Mouse (Mus musculus) neural tube, embryonic 15.5 days (tissue): Measurements from ENCODE around the gene Zwilch. TPM values are rescaled to one million over a fixed set of nuclear protein-coding genes. Genes with fewer than 3 reads are reported as not detected.
"Not testable (repeated sequence)": the region's sequence is repeated elsewhere in the genome, so short reads cannot be mapped to it uniquely, and the experiment has no call there.

Experiments
- ATAC-seq: fragments of 200-750 bp; cut with Nextera tagmentation; 2 replicates; pipeline ENCODE4 v1.8.0; 2017; ENCODE audit warnings: mild to moderate bottlenecking, moderate TSS enrichment, moderate library complexity; ENCODE audit not compliant: low FRiP score
- H3K27ac ChIP-seq: fragments of 300-500 bp; sonication (generic); replicated peaks from 2 replicates; pipeline ENCODE4 v1.5.1; 2015; ENCODE audit warnings: mild to moderate bottlenecking, inconsistent platforms
- H3K27me3 ChIP-seq: fragments of 300-500 bp; sonication (generic); replicated peaks from 2 replicates; pipeline ENCODE4 v1.6.1; 2015; ENCODE audit warnings: inconsistent platforms
- H3K36me3 ChIP-seq: fragments of 300-500 bp; sonication (generic); 2 replicates; pipeline ENCODE4 v1.6.1; 2015; ENCODE audit warnings: inconsistent platforms
- H3K4me1 ChIP-seq: fragments of 300-500 bp; sonication (generic); 2 replicates; pipeline ENCODE4 v1.6.1; 2015; ENCODE audit warnings: inconsistent platforms
- H3K4me2 ChIP-seq: fragments of 300-500 bp; sonication (generic); 2 replicates; pipeline ENCODE4 v1.6.1; 2015; ENCODE audit warnings: inconsistent platforms, mild to moderate bottlenecking, moderate library complexity
- H3K4me3 ChIP-seq: fragments of 300-500 bp; sonication (generic); replicated peaks from 2 replicates; pipeline ENCODE4 v1.5.1; 2015; ENCODE audit warnings: mild to moderate bottlenecking, inconsistent platforms
- H3K9ac ChIP-seq: fragments of 300-500 bp; sonication (generic); replicated peaks from 2 replicates; pipeline ENCODE4 v1.6.1; 2015; ENCODE audit warnings: mild to moderate bottlenecking, inconsistent platforms
- H3K9me3 ChIP-seq: fragments of 300-500 bp; sonication (generic); replicated peaks from 2 replicates; pipeline ENCODE4 v1.6.1; 2016; ENCODE audit warnings: inconsistent platforms
- WGBS: fragments of 180-500 bp; shearing (Covaris S2); methylation state at CpG from one replicate; pipeline ENCODE4 v1.1.7; 2015; ENCODE audit warnings: mixed read lengths; 5-methylcytosine and 5-hydroxymethylcytosine counted together
- polyA plus RNA-seq: library from polyadenylated mRNA; unstranded; fragments of >200 nt; fragmentation: Nextera tagmentation; extraction: Ambion mirVana; gene quantifications from 2 replicates; pipeline ENCODE4 v1.2.1, GENCODE M21; 2015

The Zwilch gene
- polyA plus RNA-seq, 1 experiment from 2014 or later: 6.0 TPM

DNA sequence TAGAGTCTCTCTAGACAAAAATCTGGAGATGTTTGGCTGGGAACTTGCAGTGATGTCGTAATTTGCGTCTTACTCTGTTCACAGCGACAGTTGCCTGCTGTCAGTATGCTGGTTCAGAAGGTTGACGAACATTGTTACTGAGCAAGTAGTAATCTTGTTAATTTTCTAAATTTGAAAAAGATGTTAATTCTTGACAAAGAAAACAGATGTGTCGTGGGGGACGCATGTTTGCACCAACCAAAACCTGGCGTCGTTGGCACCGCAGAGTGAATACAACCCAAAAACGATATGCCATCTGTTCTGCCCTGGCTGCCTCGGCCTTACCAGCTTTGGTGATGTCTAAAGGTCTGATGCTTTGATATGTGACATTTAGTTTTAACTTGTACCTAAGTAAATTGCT, 2.5 kb upstream of the Zwilch start:
- H3K27me3 ChIP-seq: no peaks in the 10 kb centered on the region
- no peaks in the 10 kb centered on the region for H3K9me3 ChIP-seq
- 0 out of 2 replicates have a peak overlapping the region, but pooled peaks have one; percentile 91 for H3K4me2 ChIP-seq
- whole genome bisulfite sequencing: 90% methylated on average over 11 of the region's 11 CpGs
- peaks cover 39% of the 10 kb centered on the region for H3K36me3 ChIP-seq
- peaks cover 36% of the 10 kb centered on the region for H3K4me1 ChIP-seq
- H3K9ac ChIP-seq: no peak overlapping the region
- no peak overlapping the region for H3K4me3 ChIP-seq
- no peak overlapping the region for H3K27ac ChIP-seq
- no peak for ATAC-seq

DNA sequence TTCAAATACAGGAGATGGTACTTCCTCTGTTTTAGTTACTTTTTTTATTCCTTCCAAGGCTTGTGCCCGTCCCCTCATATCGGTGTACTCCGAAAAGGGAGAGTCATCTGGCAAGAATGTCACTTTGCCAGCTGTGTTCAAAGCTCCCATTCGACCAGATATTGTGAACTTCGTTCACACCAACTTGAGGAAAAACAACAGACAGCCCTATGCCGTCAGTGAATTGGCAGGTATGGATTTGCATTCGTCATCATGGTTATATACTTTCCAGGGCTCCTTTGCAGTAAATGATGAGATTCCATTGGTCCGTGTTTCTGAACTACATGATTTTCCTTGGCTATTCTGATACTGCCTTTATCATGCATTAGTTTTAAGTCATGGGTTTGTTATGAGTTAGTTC, 1.9 kb upstream of the Zwilch start:
- Histone ChIP-seq H3K4me1 (peaks cover 30% of the 10 kb centered on the region), H3K27ac (no peak overlapping the region), H3K9me3 (no peaks in the 10 kb centered on the region), H3K9ac (0 out of 2 replicates have a peak overlapping the region, but pooled peaks have one; percentile 14), H3K36me3 (peaks cover 39% of the 10 kb centered on the region), H3K4me3 (no peak overlapping the region; the same call in none of the 2 replicates), H3K27me3 (no peaks in the 10 kb centered on the region), H3K4me2 (peak overlapping the region; percentile 91)
- WGBS: 72% methylated on average over 8 of the region's 8 CpGs
- no peak for ATAC-seq

GRCm38 (mm10) chr9:64174341-64174740, 1.4 kb upstream of the Zwilch start:
- H3K36me3 ChIP-seq: peaks cover 39% of the 10 kb centered on the region
- H3K4me1 ChIP-seq: peaks cover 27% of the 10 kb centered on the region
- H3K27ac ChIP-seq: no peak overlapping the region
- no peaks in the 10 kb centered on the region for H3K9me3 ChIP-seq
- peak overlapping the region; percentile 91 for H3K4me2 ChIP-seq
- peak overlapping the region; percentile 98 for H3K4me3 ChIP-seq
- ATAC-seq: no peak
- no peaks in the 10 kb centered on the region for H3K27me3 ChIP-seq
- H3K9ac ChIP-seq: peak overlapping the region; percentile 94

DNA sequence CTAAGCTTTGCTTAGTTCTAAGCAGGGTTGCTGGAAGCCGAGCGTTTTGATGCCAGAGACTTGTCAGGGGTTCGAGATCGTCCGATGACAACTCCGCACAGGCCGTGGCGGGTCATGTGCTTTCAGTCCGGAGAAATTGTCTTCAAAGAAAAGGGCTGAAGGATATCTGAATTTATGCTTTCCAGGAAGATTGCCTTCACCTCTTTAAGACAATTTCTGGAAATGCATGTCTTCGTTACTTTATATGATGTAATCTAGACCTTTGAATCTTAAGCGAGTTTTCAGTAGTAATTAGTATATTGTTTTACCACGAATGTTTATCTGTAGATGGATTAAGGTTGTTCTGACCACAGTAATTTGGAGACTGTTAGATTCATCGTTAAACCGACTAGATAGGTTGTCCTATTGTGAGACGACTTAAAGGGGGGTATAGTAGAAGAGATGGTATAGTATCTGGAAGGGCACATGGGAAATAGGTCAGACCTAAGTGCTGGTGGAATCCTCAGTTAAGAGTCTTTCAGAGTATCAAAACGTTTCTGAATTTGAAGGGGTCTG, 839 bp upstream of the Zwilch start:
- Histone ChIP-seq H3K36me3 (peaks cover 39% of the 10 kb centered on the region), H3K9me3 (no peaks in the 10 kb centered on the region), H3K9ac (peak overlapping the region; percentile 94), H3K4me1 (peaks cover 24% of the 10 kb centered on the region), H3K27ac (peak overlapping the region; percentile 92), H3K27me3 (no peaks in the 10 kb centered on the region), H3K4me2 (peak overlapping the region; percentile 91), H3K4me3 (peak overlapping the region; percentile 98)
- WGBS: under 1% methylated on average over 16 of the region's 16 CpGs
- ATAC-seq: no peak

GRCm38 (mm10) chr9:64172145-64172815, 624 bp downstream of the Zwilch start:
- Histone ChIP-seq H3K4me2 (peak overlapping the region; percentile 91), H3K4me3 (peak overlapping the region; percentile 98), H3K9ac (peak overlapping the region; percentile 94), H3K27me3 (no peaks in the 10 kb centered on the region), H3K4me1 (peaks cover 23% of the 10 kb centered on the region), H3K36me3 (peaks cover 26% of the 10 kb centered on the region), H3K27ac (peak overlapping the region; percentile 92), H3K9me3 (no peaks in the 10 kb centered on the region)
- peak; percentile 33 for ATAC-seq
- 2% methylated on average over 18 of the region's 18 CpGs for WGBS

DNA sequence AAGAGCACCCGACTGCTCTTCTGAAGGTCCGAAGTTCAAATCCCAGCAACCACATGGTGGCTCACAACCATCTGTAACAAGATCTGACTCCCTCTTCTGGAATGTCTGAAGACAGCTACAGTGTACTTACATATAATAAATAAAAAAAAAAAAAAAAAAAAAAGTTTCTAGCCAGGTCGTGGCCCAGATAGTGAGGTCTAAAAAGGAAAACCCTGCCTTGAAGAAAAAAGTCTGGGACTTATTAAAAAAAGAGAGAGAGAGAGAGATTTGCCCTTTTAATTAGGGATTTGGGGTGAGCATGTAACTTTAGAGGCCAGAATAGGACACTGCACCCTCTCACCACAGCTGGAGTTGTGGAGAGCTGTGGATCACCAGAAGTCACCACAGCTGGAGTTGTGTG, 2.9 kb downstream of the Zwilch start:
- not testable (repeated sequence) for H3K27me3 ChIP-seq, H3K9ac ChIP-seq, H3K4me2 ChIP-seq, ATAC-seq, H3K9me3 ChIP-seq, H3K27ac ChIP-seq, H3K4me3 ChIP-seq, H3K36me3 ChIP-seq
- 98% methylated on average over 3 of the region's 3 CpGs for WGBS
- peaks cover 19% of the 10 kb centered on the region for H3K4me1 ChIP-seq

GRCm38 (mm10) chr9:64160471-64160870, 12.4 kb downstream of the Zwilch start:
- 94% methylated on average over 5 of the region's 5 CpGs for WGBS
- H3K4me1 ChIP-seq: no peaks in the 10 kb centered on the region
- ATAC-seq: no peak
- H3K9me3 ChIP-seq: no peaks in the 10 kb centered on the region
- no peak overlapping the region for H3K4me2 ChIP-seq
- H3K27me3 ChIP-seq: no peaks in the 10 kb centered on the region
- H3K36me3 ChIP-seq: no peaks in the 10 kb centered on the region
- no peak overlapping the region for H3K4me3 ChIP-seq
- no peak overlapping the region for H3K27ac ChIP-seq
- H3K9ac ChIP-seq: no peak overlapping the region

DNA sequence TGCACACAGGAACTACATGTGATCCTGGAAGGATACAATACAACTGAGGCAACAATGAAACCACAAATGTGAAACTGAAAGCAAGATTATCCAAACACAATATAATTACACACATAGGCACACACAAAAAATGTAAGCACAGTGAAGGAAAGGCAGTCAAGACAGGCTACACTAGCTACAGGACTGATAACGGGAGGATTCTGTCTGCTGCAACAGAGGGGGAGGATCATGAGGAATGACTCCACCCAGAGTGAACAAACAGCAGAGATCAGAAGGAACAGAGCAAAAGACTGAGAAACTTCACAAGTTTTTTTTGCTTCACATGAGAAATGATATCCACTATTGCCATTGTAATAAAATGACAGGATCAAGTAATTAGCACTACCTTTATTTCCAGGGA, 16.3 kb downstream of the Zwilch start:
- no peak overlapping the region for H3K27ac ChIP-seq
- H3K36me3 ChIP-seq: no peaks in the 10 kb centered on the region
- no peak for ATAC-seq
- no peak overlapping the region for H3K9ac ChIP-seq
- H3K4me2 ChIP-seq: no peak overlapping the region
- H3K9me3 ChIP-seq: no peaks in the 10 kb centered on the region
- no peaks in the 10 kb centered on the region for H3K4me1 ChIP-seq
- H3K27me3 ChIP-seq: no peaks in the 10 kb centered on the region
- no peak overlapping the region for H3K4me3 ChIP-seq
- WGBS: 91% methylated on average over 1 of the region's 1 CpGs

- Histone ChIP-seq H3K9ac (no peak overlapping the region), H3K36me3 (no peaks in the 10 kb centered on the region), H3K4me2 (no peak overlapping the region), H3K27me3 (no peaks in the 10 kb centered on the region), H3K27ac (no peak overlapping the region), H3K4me3 (no peak overlapping the region), H3K4me1 (no peaks in the 10 kb centered on the region), H3K9me3 (no peaks in the 10 kb centered on the region)
- ATAC-seq: no peak
- 92% methylated on average over 9 of the region's 9 CpGs for WGBS
Observed at GRCm38 (mm10) chr9:64139879-64140278, 33.0 kb downstream of the Zwilch start.

DNA sequence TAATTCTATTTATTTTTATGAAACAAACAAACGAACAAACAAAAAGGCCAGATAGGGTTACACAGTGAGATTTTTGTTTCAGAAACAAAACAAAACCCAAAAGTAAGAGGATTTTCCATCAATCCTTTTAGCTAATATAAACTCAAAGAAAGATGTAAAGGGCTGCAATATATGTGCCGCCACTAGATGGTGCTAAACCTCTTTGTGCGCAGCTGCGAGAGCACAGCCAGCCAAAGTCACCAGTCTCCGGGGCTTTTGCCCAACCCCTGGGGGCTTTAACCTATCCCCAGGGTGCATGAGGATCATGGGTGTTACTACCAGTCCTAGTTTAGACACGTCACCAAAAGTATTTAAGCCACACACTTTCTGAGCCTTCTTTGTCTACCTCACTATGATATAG, 34.0 kb downstream of the Zwilch start:
- H3K4me3 ChIP-seq, H3K36me3 ChIP-seq, H3K4me1 ChIP-seq, H3K27me3 ChIP-seq, H3K9ac ChIP-seq, H3K9me3 ChIP-seq, H3K4me2 ChIP-seq, H3K27ac ChIP-seq, ATAC-seq: not testable (repeated sequence)
- WGBS: 7% methylated on average over 6 of the region's 6 CpGs

DNA sequence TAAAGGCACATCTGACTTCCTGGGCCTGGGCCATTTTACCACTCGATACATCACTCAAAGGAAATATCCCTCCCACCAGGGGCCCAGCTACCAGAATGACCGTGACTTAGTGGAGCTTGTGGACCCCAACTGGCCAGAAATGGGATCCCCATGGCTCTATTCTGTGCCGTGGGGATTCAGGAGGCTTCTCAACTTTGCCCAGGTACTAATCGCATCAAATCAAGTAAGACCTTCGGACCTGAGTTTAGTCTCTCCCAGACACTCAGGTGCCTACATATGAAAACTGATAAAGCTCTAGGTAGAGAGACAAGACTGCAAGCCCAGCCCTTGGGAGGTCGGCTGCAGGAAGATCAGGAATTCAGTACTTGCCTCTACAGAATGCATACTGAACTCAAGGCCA, 41.3 kb downstream of the Zwilch start:
- H3K4me1 ChIP-seq: no peaks in the 10 kb centered on the region
- no peaks in the 10 kb centered on the region for H3K9me3 ChIP-seq
- no peaks in the 10 kb centered on the region for H3K27me3 ChIP-seq
- 86% methylated on average over 6 of the region's 6 CpGs for WGBS
- no peak for ATAC-seq
- H3K9ac ChIP-seq: no peak overlapping the region
- no peak overlapping the region for H3K27ac ChIP-seq
- no peak overlapping the region for H3K4me3 ChIP-seq
- no peak overlapping the region for H3K4me2 ChIP-seq
- H3K36me3 ChIP-seq: no peaks in the 10 kb centered on the region

- 71% methylated on average over 12 of the region's 12 CpGs for whole genome bisulfite sequencing
- H3K9ac ChIP-seq: no peak overlapping the region
Observed at GRCm38 (mm10) chr9:64126121-64126520, 46.8 kb downstream of the Zwilch start.

More at GRCm38 (mm10) chr9:64126121-64126520, 46.8 kb downstream of the Zwilch start:
- H3K36me3 ChIP-seq: no peaks in the 10 kb centered on the region
- H3K27me3 ChIP-seq: no peaks in the 10 kb centered on the region
- no peak overlapping the region for H3K27ac ChIP-seq
- H3K9me3 ChIP-seq: no peaks in the 10 kb centered on the region
- no peak overlapping the region for H3K4me3 ChIP-seq
- no peak for ATAC-seq
- no peak overlapping the region for H3K4me2 ChIP-seq
- no peaks in the 10 kb centered on the region for H3K4me1 ChIP-seq
